Mouse (Mus musculus) midbrain, embryonic 13.5 days (tissue): ENCODE results near the gene Gpc5. TPM values are rescaled to one million over a fixed set of nuclear protein-coding genes. Genes with fewer than 3 reads are reported as not detected.

Experiments
- ATAC-seq: fragments of 200-750 bp; cut with Nextera tagmentation; 2 replicates; pipeline ENCODE4 v1.8.0; 2017; ENCODE audit warnings: mild to moderate bottlenecking, moderate TSS enrichment, moderate library complexity
- H3K27ac ChIP-seq: fragments of 300-500 bp; sonication (generic); 2 replicates; pipeline ENCODE4 v1.5.1; 2015; ENCODE audit warnings: inconsistent platforms, mild to moderate bottlenecking, moderate library complexity
- H3K27me3 ChIP-seq: fragments of 300-500 bp; sonication (generic); 2 replicates; pipeline ENCODE4 v1.6.1; 2015; ENCODE audit warnings: mild to moderate bottlenecking, inconsistent platforms
- H3K36me3 ChIP-seq: fragments of 300-500 bp; sonication (generic); 2 replicates; pipeline ENCODE4 v1.6.1; 2015; ENCODE audit warnings: mild to moderate bottlenecking, inconsistent platforms
- H3K4me1 ChIP-seq: fragments of 300-500 bp; sonication (generic); replicated peaks from 2 replicates; pipeline ENCODE4 v1.6.1; 2015; ENCODE audit warnings: inconsistent platforms
- H3K4me2 ChIP-seq: fragments of 300-500 bp; sonication (generic); replicated peaks from 2 replicates; pipeline ENCODE4 v1.6.1; 2015; ENCODE audit warnings: moderate library complexity, mild to moderate bottlenecking, inconsistent platforms
- H3K4me3 ChIP-seq: fragments of 300-500 bp; sonication (generic); replicated peaks from 2 replicates; pipeline ENCODE4 v1.5.1; 2015; ENCODE audit warnings: mild to moderate bottlenecking, inconsistent platforms
- H3K9ac ChIP-seq: fragments of 300-500 bp; sonication (generic); replicated peaks from 2 replicates; pipeline ENCODE4 v1.6.1; 2015; ENCODE audit warnings: mild to moderate bottlenecking, inconsistent platforms
- H3K9me3 ChIP-seq: fragments of 300-500 bp; sonication (generic); 2 replicates; pipeline ENCODE4 v1.6.1; 2016; ENCODE audit warnings: mild to moderate bottlenecking, inconsistent platforms
- WGBS: fragments of 180-500 bp; shearing (Covaris S2); methylation state at CpG from one replicate; pipeline ENCODE4 v1.1.7; 2015; 5-methylcytosine and 5-hydroxymethylcytosine counted together
- polyA plus RNA-seq: library from polyadenylated mRNA; unstranded; fragments of >200 nt; fragmentation: Nextera tagmentation; extraction: Ambion mirVana; gene quantifications from 2 replicates; pipeline ENCODE4 v1.2.1, GENCODE M21; 2015

The Gpc5 gene
- polyA plus RNA-seq, result 2.1 and 2.6 TPM in 2 replicates

DNA sequence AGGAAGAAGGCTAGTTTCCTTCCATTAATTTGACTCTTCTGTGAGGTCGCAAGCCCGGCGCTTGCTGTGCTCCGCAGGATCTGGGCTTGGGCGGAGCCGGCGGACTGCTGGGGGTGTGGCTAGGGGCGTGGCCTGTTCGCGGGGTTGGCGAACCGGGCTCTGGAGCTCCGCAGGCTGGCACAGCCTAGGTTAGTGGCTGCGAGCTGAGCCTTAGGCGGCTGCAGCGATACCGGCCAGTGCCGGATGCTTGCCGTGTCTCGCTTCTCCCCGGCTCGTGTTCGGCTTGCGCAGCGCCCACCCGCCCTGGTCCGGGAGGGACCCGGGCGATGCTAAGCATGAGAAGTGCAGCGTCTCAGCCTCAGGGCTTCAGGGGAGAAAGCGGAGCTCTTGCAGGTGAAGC is at the start of gene Gpc5:
Gpc5 (plus strand) TSS at position 135 of the 400 bp plus-strand sequence.
- Histone ChIP-seq H3K27me3 (peaks cover 42% of the 10 kb centered on the region), H3K36me3 (no peaks in the 10 kb centered on the region), H3K4me2 (peak within 1 kb of the TSS; percentile 89), H3K9me3 (no peaks in the 10 kb centered on the region), H3K9ac (peak within 1 kb of the TSS; percentile 75), H3K4me3 (peak within 1 kb of the TSS; percentile 69), H3K27ac (no peak within 1 kb of the TSS; the same call in 1 of the 2 replicates), H3K4me1 (peaks cover 9% of the 10 kb centered on the region)
- ATAC-seq, result peak; percentile 100
- under 1% methylated on average over 31 of the region's 31 CpGs for WGBS

GRCm38 (mm10) chr14:115042660-115043059 is 49.4 kb upstream of the Gpc5 start:
- Histone ChIP-seq H3K4me2 (peak overlapping the region; percentile 87), H3K36me3 (peaks cover 32% of the 10 kb centered on the region), H3K9ac (peak overlapping the region; percentile 98), H3K27me3 (peaks cover 9% of the 10 kb centered on the region), H3K4me3 (peak overlapping the region; percentile 92), H3K4me1 (peaks cover 40% of the 10 kb centered on the region), H3K27ac (no peak overlapping the region), H3K9me3 (no peaks in the 10 kb centered on the region)
- ATAC-seq, result no peak
- 0% methylated on average over 4 of the region's 4 CpGs for WGBS

GRCm38 (mm10) chr14:115044016-115044415 is 48.0 kb upstream of the Gpc5 start:
- Histone ChIP-seq H3K9me3 (no peaks in the 10 kb centered on the region), H3K4me2 (peak overlapping the region; percentile 87), H3K9ac (0 out of 2 replicates have a peak overlapping the region, but pooled peaks have one; percentile 19), H3K4me3 (peak overlapping the region; percentile 92; the same call in 1 of the 2 replicates), H3K36me3 (peaks cover 37% of the 10 kb centered on the region), H3K27me3 (peaks cover 3% of the 10 kb centered on the region), H3K27ac (no peak overlapping the region), H3K4me1 (peaks cover 40% of the 10 kb centered on the region)
- WGBS, result 80% methylated on average over 5 of the region's 5 CpGs
- ATAC-seq, result no peak

GRCm38 (mm10) chr14:115045712-115046111 is 46.3 kb upstream of the Gpc5 start:
- Histone ChIP-seq H3K36me3 (peaks cover 37% of the 10 kb centered on the region), H3K27me3 (no peaks in the 10 kb centered on the region), H3K4me3 (no peak overlapping the region), H3K9ac (no peak overlapping the region), H3K27ac (no peak overlapping the region), H3K4me1 (peaks cover 37% of the 10 kb centered on the region), H3K9me3 (no peaks in the 10 kb centered on the region), H3K4me2 (no peak overlapping the region)
- 77% methylated on average over 3 of the region's 3 CpGs for WGBS
- ATAC-seq, result no peak

GRCm38 (mm10) chr14:115047316-115047715 is 44.7 kb upstream of the Gpc5 start:
- no peaks in the 10 kb centered on the region for H3K27me3 ChIP-seq
- 90% methylated on average over 3 of the region's 3 CpGs for WGBS
- ATAC-seq, result no peak
- H3K4me3 ChIP-seq, result no peak overlapping the region
- no peak overlapping the region for H3K4me2 ChIP-seq
- H3K4me1 ChIP-seq, result peaks cover 37% of the 10 kb centered on the region
- no peak overlapping the region for H3K27ac ChIP-seq
- H3K9ac ChIP-seq, result no peak overlapping the region
- peaks cover 37% of the 10 kb centered on the region for H3K36me3 ChIP-seq
- H3K9me3 ChIP-seq, result no peaks in the 10 kb centered on the region

- Histone ChIP-seq H3K4me2 (no peak overlapping the region), H3K9ac (no peak overlapping the region), H3K4me3 (no peak overlapping the region), H3K27me3 (no peaks in the 10 kb centered on the region), H3K36me3 (peaks cover 38% of the 10 kb centered on the region), H3K4me1 (peaks cover 29% of the 10 kb centered on the region), H3K9me3 (no peaks in the 10 kb centered on the region), H3K27ac (no peak overlapping the region)
- 63% methylated on average over 5 of the region's 5 CpGs for WGBS
- no peak for ATAC-seq
Observed at GRCm38 (mm10) chr14:115047990-115048862, 43.8 kb upstream of the Gpc5 start.

DNA sequence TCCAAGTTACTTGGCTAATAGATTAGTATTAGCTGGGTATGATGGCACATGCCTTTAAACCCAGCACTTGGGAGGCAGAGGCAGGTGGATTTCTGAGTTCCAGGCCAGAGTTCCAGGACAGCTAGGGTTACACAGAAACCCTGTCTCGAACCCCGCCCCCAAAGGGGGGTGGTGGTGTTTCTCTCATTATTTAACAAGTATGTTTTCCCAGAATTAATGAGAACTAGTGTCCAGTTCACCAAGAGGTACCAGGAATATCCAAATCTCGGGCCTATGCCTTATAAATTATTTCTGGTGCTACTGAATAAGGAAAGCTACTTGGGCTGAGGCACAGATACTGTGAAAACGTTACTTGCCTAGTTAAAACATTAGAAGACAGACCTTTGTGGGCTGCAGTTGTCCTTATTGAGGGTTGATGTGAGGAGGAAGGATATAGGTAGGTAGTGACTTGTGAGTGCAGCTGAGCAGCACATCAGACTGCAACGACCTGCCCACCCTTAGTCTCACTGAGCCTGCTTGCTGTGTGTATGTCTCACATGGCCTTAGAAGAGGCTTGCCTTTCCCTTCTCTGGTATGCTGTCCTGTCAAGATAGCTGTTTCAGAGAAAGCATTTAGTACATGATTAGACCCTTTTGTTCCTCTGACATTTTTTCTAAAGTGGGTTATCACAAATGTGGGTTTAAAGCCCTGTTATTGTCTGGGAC is 43.0 kb upstream of the Gpc5 start:
- ATAC-seq, result 0 out of 2 replicates have a peak, but pooled peaks have one; percentile 55
- H3K9me3 ChIP-seq, result no peaks in the 10 kb centered on the region
- peaks cover 35% of the 10 kb centered on the region for H3K36me3 ChIP-seq
- no peak overlapping the region for H3K4me2 ChIP-seq
- no peak overlapping the region for H3K27ac ChIP-seq
- H3K4me3 ChIP-seq, result no peak overlapping the region
- H3K4me1 ChIP-seq, result peaks cover 21% of the 10 kb centered on the region
- no peak overlapping the region for H3K9ac ChIP-seq
- WGBS, result 32% methylated on average over 5 of the region's 5 CpGs
- H3K27me3 ChIP-seq, result no peaks in the 10 kb centered on the region

GRCm38 (mm10) chr14:115049831-115050230 is 42.2 kb upstream of the Gpc5 start:
- Histone ChIP-seq H3K4me3 (no peak overlapping the region), H3K27ac (no peak overlapping the region), H3K27me3 (no peaks in the 10 kb centered on the region), H3K9me3 (no peaks in the 10 kb centered on the region), H3K9ac (no peak overlapping the region), H3K36me3 (peaks cover 28% of the 10 kb centered on the region), H3K4me1 (peaks cover 13% of the 10 kb centered on the region), H3K4me2 (no peak overlapping the region)
- ATAC-seq, result no peak

- H3K9me3 ChIP-seq, result no peaks in the 10 kb centered on the region
- H3K4me3 ChIP-seq, result no peak overlapping the region
- no peak overlapping the region for H3K27ac ChIP-seq
- H3K27me3 ChIP-seq, result no peaks in the 10 kb centered on the region
- H3K9ac ChIP-seq, result no peak overlapping the region
- H3K4me1 ChIP-seq, result peaks cover under 1% of the 10 kb centered on the region; the same call in 1 of the 2 replicates
- no peak overlapping the region for H3K4me2 ChIP-seq
- H3K36me3 ChIP-seq, result peaks cover 21% of the 10 kb centered on the region
- no peak for ATAC-seq
- 82% methylated on average over 5 of the region's 5 CpGs for WGBS
Observed at GRCm38 (mm10) chr14:115051106-115051760, 40.8 kb upstream of the Gpc5 start.

DNA sequence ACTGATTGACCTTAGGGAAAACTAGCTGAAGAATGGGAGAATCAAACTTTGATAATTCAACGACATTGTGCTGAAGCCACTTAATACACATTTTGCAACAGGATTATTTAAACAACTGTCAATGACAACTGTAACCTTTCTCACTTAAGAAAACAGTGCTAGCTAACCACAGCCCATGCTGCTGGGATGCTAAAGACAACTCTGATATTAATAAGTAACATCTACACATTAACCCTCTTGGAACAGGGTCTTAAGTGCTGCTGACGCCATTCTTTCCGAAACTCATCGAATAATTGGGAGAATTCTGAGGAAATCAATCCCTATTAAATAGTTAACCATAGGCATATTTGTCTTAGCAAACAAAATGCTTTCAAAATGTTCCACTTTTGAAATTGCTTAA is 39.6 kb upstream of the Gpc5 start:
- ATAC-seq, result no peak
- Histone ChIP-seq H3K27ac (no peak overlapping the region), H3K9ac (no peak overlapping the region), H3K27me3 (no peaks in the 10 kb centered on the region), H3K9me3 (no peaks in the 10 kb centered on the region), H3K4me1 (no peaks in the 10 kb centered on the region; the same call in 1 of the 2 replicates), H3K4me3 (no peak overlapping the region), H3K36me3 (peaks cover 12% of the 10 kb centered on the region), H3K4me2 (no peak overlapping the region)
- WGBS, result 89% methylated on average over 4 of the region's 4 CpGs

- no peaks in the 10 kb centered on the region for H3K4me1 ChIP-seq
- H3K27me3 ChIP-seq, result no peaks in the 10 kb centered on the region
- no peaks in the 10 kb centered on the region for H3K9me3 ChIP-seq
- H3K36me3 ChIP-seq, result peaks cover 8% of the 10 kb centered on the region; the same call in 1 of the 2 replicates
- no peak overlapping the region for H3K9ac ChIP-seq
- ATAC-seq, result no peak
- 94% methylated on average over 4 of the region's 4 CpGs for WGBS
- no peak overlapping the region for H3K4me3 ChIP-seq
- no peak overlapping the region for H3K4me2 ChIP-seq
- no peak overlapping the region for H3K27ac ChIP-seq
Observed at GRCm38 (mm10) chr14:115054252-115054651, 37.8 kb upstream of the Gpc5 start.
